ENCODE assay signal across 9 mouse cellular contexts in genomic region chr13:104031821-104032331, GRCm38 (mm10).
DNase-seq lines count a peak whose midpoint lies in the region; ATAC-seq and TF ChIP-seq lines count a peak whose summit lies in the region.
"Had no signal": no experiment of that assay in that cellular context is flagged by ENCODE, and none has a peak within 500 bp of the region (broad histone marks: within the 10 kb centered on the region; RNA-seq: fewer than 3 reads in every experiment).

No protein-coding gene starts in this region.

- ATAC-seq in embryonic facial prominence, embryonic 13.5 days (ENCODE audit: insufficient number of reproducible peaks, insufficient read depth, low FRiP score, low TSS enrichment, low read depth), result no peak
- peak; percentile 67 for ATAC-seq in hindbrain, embryonic 11.5 days (ENCODE audit: low FRiP score)

- H3K36me3 ChIP-seq in embryonic facial prominence, embryonic 13.5 days, result no peaks in the 10 kb centered on the region
- no peaks in the 10 kb centered on the region for H3K36me3 ChIP-seq in hindbrain, embryonic 11.5 days (ENCODE audit: control insufficient read depth, insufficient read depth, low read length)
- H3K36me3 ChIP-seq: liver, embryonic 15.5 days had no signal

- TF ChIP-seq CTCF in gastrocnemius, adult 2 months (IDR thresholded peaks at IDR 0.05), result no peak

- no peaks in the 10 kb centered on the region for H3K27me3 ChIP-seq in embryonic facial prominence, embryonic 13.5 days
- H3K27me3 ChIP-seq in hindbrain, embryonic 11.5 days (ENCODE audit: control insufficient read depth, insufficient read depth, low read length), result no peaks in the 10 kb centered on the region
- H3K27me3 ChIP-seq: liver, embryonic 15.5 days had no signal

- H3K4me2 ChIP-seq in embryonic facial prominence, embryonic 13.5 days, result no peak overlapping the region
- H3K4me2 ChIP-seq in hindbrain, embryonic 11.5 days (replicated peaks; ENCODE audit: low read depth, low read length), result no peak overlapping the region
- H3K4me2 ChIP-seq: liver, embryonic 15.5 days had no signal

- 60% methylated on average over 12 of the region's 12 CpGs for WGBS in embryonic facial prominence, embryonic 13.5 days
- 57% methylated on average over 12 of the region's 12 CpGs for WGBS in hindbrain, embryonic 11.5 days

- H3K4me3 ChIP-seq in gastrocnemius, adult 2 months, result no peak overlapping the region
- H3K4me3 ChIP-seq in embryonic facial prominence, embryonic 13.5 days, result no peak overlapping the region
- H3K4me3 ChIP-seq in hindbrain, embryonic 11.5 days (ENCODE audit: low read depth, low read length), result no peak overlapping the region
- H3K4me3 ChIP-seq: liver, embryonic 15.5 days had no signal

- peaks cover 62% of the 10 kb centered on the region for H3K4me1 ChIP-seq in embryonic facial prominence, embryonic 13.5 days
- no peaks in the 10 kb centered on the region for H3K4me1 ChIP-seq in hindbrain, embryonic 11.5 days (replicated peaks; ENCODE audit: control insufficient read depth, insufficient read depth, low read length)

- no peak overlapping the region for H3K9ac ChIP-seq in embryonic facial prominence, embryonic 13.5 days
- no peak overlapping the region for H3K9ac ChIP-seq in hindbrain, embryonic 11.5 days (ENCODE audit: low read depth, low read length)
- H3K9ac ChIP-seq: liver, embryonic 15.5 days had no signal

- H3K9me3 ChIP-seq in embryonic facial prominence, embryonic 13.5 days, result no peaks in the 10 kb centered on the region
- H3K9me3 ChIP-seq in hindbrain, embryonic 11.5 days (ENCODE audit: control insufficient read depth, low read length), result no peaks in the 10 kb centered on the region
- H3K9me3 ChIP-seq: liver, embryonic 15.5 days had no signal

- H3K27ac ChIP-seq in gastrocnemius, adult 2 months, result no peak overlapping the region
- peak overlapping the region; percentile 48 for H3K27ac ChIP-seq in embryonic facial prominence, embryonic 13.5 days
- H3K27ac ChIP-seq in hindbrain, embryonic 11.5 days (ENCODE audit: low read depth, low read length), result no peak overlapping the region; the same call in 1 of the 2 replicates

- DNase-seq in gastrocnemius, adult 2 months, result peak; percentile 51
- no peak for DNase-seq in gastrocnemius, postnatal 36 days
- peak; percentile 18 for DNase-seq in hindbrain, embryonic 11.5 days (ENCODE audit: low spot score)
- DNase-seq in lung, postnatal 25 days (ENCODE audit: low spot score), result peak; percentile 70
- no peak for DNase-seq in adipocyte (ENCODE audit: low spot score)
- DNase-seq in yolk sac, embryonic 10.5 days (ENCODE audit: low spot score), result no peak
- no peak for DNase-seq in gastrocnemius, postnatal 25 days

- intact Hi-C loops in gastrocnemius, adult 2 months (cut with DNase I), result no loop called here
- intact Hi-C loops in gastrocnemius, postnatal 36 days (cut with DNase I), result loop anchor here (5.0 kb wide), 1 partner anchor 110 kb away; the partner anchor contains the start of gene Erbin

Comparison
In these comparisons a context has a peak if more than half of its experiments do, and no peak if none do; other contexts are left out.
1. DNase-seq: peak in gastrocnemius, adult 2 months (single experiment), hindbrain, embryonic 11.5 days (single experiment) and lung, postnatal 25 days (single experiment); none in gastrocnemius, postnatal 36 days (0 of 2), adipocyte (single experiment), yolk sac, embryonic 10.5 days (single experiment) and gastrocnemius, postnatal 25 days (single experiment).